Mouse (Mus musculus): ENCODE measurements around the gene Necap2.

Gene Necap2

GRCm38 (mm10) chr4:141077681-141078509 lies at the start of gene Necap2:
TSS of gene Necap2 (minus strand) at chr4:141078357.
- peak; percentile 97 for DNase-seq

DNA sequence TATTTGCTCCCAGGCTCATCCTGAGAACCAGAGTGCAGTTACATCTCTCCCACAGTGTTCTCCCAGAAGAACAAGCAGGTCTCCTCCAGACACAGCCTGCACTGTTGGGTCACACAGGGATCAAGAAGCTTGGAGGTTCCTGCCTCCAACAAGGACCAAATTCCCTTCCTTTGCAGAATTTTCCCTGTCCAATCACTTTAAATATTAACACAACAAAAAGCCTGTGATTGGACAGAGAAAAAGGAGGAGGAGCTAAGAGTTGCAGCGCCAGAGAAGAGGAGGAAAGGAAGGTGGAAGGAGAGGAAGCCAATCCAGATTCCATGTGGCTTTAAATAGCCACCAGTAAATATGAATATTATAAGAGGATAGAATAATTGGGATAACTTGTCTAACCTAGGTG lies 44.9 kb upstream of the Necap2 start:
- DNase-seq = peak; percentile 59

- no peak for DNase-seq
These were observed 44.5 kb upstream of the Necap2 start for GRCm38 (mm10) chr4:141122663-141123062.

DNA sequence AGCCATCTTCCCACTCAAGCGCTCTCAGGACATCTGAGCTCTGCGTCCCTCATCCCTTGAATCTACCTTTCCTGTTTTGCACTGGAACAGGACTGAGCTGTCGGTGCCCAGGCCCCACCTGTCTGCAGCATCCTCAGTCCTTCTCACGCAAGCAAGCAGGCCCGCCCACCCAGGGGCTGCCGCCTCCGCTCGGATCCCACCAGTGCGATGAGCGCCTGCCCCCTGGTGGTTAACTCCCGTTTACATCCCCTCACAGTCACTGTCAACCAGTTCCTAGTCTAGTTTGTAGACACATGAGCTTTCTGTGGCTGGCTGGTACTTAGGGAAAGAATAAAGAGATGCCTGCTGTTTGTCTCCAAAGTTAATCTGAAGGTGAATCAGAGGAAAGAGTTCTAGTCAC lies 42.5 kb upstream of the Necap2 start:
- DNase-seq = peak; percentile 40

DNA sequence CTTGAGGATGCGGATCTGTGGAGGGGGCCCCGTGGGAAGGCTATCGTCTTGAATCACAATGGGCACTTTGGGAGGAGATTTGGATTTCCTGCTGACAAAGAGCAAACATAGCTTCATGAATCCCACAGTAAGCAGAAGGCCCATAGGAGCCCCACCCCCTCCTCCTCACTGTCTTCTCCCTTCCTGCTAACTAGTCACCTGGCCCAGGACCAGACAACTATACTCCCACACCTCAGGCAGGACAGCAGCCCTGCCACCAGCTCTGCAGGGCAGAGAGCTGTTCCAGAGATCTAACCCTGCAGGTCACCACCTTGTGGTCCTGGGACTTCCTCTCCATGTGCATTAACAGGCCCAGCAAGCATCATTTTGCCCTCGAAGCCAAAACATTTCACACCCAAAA lies 40.5 kb upstream of the Necap2 start:
- DNase-seq = peak; percentile 25

GRCm38 (mm10) chr4:141115398-141115797 lies 37.2 kb upstream of the Necap2 start:
- peak; percentile 36 for DNase-seq

- no peak for DNase-seq
These were observed 36.4 kb upstream of the Necap2 start for GRCm38 (mm10) chr4:141114521-141114981.

GRCm38 (mm10) chr4:141113831-141114230 lies 35.7 kb upstream of the Necap2 start:
- no peak for DNase-seq

DNA sequence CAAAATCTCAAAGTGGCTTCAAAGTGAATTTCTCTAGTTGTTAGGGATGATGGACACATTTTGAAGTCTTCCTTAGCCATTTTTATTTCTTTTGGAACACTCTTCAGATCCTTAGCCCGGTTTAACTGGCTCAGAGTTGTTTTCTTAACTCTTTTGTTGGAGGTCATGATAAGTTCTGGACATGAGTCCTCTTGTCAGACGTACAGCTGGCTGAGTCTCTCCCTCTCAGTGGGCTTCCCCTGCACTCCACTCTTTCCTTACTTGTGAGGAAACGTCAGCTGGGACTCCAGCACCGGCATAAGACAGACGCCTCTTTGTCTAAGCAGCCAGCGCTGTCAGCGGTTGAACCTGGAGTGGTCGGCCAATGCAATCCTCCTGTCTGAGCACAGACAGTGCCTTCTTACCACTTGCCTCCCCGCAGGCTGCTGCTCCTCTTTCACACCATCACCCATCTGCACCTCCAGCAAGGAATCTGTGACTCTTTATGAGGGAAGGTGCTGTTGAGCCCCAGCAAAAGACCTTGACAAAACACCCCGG lies 30.1 kb upstream of the Necap2 start:
- no peak for DNase-seq

- DNase-seq = no peak
These were observed 28.5 kb upstream of the Necap2 start for GRCm38 (mm10) chr4:141106526-141107183.

DNA sequence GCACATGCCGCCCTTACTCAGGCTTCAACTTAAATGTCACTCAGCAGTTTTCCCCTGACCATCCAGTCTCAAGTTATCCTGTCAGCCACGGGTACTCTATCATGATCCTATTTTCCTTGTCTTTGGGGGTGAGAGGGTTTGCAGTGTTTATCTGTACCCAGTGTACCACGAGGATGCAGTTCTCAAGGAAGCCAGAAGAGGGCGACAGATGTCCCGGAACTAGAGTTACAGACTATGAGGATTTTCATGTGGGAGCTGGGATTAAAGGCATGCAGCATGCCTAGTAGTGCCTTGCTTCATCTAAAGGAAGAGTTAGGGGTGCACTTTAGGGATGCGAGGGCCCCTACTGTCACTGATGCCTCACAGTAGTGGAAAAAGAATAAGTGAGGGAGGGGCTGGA lies 23.7 kb upstream of the Necap2 start:
- DNase-seq = peak; percentile 56

GRCm38 (mm10) chr4:141101291-141101690 lies 23.1 kb upstream of the Necap2 start:
- DNase-seq = no peak

- DNase-seq = no peak
These were observed 21.8 kb upstream of the Necap2 start for GRCm38 (mm10) chr4:141099956-141100355.

- DNase-seq = no peak
These were observed 20.8 kb upstream of the Necap2 start for GRCm38 (mm10) chr4:141098935-141099334.

DNA sequence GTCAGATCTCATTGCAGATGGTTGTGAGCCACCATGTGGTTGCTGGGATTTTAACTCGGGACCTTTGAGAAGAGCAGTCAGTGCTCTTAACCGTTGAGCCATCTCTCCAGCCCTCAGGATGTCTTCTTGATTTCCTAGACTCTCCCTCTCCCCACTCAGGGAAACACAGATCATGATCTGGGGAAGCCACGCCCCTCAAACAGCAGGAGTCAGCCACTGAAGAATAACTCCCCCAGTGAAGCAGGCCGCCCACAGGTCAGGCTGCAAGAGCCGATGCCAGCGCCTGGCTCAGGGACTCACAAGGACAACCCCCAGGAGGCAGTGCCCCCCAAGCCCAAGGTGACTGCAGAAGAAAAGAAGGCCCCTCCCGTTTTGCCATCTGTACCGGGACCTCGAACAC lies 18.6 kb upstream of the Necap2 start:
- DNase-seq = no peak

DNA sequence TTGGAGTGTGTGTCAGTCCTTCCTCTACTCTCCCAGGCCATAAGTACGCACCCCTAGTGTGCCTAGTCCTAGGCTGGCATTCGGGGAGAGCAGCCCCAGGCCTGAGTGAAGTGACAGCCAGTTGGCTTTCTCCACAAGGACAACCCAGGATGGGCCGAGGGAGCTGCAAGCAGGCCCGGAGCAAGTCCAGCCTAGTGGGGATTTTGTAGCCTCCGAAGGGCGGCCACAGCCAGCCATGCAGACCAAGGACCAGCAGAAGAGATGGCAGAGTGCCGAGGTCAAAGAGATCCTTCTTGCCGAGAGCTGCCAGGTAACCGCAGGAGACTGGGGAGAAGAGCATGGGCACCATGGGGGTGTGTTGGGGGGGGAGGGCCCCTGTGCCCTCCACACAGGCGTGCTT lies 16.9 kb upstream of the Necap2 start:
- peak; percentile 47 for DNase-seq

DNA sequence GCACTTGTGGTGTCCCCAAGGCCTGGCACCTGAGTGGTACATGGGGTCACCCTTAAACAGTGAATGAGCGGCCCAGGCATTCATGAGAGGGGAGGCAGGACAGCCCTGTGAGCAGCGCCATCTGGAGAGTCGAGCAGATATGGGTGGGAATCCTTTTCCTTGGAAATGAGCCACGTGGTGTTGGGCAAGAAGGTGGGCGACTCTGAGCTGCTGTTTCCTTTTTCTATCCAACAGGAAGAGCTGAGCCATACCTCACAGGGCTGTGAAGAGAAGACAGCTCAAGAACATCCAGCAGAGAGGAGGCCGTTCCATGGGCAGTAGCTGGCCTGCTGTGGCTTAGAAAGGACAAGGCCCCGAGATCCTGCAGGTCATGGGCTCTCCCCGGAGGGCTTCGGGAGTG lies 10.6 kb upstream of the Necap2 start:
- no peak for DNase-seq

- DNase-seq = no peak
These were observed 9.9 kb upstream of the Necap2 start, which contains the start of gene Spata21 for GRCm38 (mm10) chr4:141088033-141088432. TSS of gene Spata21 (plus strand) at chr4:141088333.

DNA sequence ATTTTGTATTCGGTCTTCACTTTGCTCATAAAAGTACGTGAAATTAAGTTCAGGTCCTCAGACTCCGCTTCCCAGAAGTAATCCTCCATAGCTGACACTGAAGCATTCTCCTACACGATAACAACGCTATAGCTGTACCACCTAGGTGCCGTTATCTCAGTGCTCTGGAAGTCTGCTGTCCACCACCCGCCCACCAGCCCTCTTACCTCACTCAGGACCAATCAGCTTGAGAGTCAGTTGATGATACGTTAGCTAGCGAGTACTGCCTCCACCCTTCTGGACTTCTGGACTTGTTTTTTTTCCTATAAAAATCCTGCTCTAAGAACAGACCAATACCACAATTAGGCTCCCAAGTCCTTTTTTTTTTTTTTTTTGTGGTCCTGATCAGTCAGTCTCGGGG lies 8.7 kb upstream of the Necap2 start:
- DNase-seq = no peak

DNA sequence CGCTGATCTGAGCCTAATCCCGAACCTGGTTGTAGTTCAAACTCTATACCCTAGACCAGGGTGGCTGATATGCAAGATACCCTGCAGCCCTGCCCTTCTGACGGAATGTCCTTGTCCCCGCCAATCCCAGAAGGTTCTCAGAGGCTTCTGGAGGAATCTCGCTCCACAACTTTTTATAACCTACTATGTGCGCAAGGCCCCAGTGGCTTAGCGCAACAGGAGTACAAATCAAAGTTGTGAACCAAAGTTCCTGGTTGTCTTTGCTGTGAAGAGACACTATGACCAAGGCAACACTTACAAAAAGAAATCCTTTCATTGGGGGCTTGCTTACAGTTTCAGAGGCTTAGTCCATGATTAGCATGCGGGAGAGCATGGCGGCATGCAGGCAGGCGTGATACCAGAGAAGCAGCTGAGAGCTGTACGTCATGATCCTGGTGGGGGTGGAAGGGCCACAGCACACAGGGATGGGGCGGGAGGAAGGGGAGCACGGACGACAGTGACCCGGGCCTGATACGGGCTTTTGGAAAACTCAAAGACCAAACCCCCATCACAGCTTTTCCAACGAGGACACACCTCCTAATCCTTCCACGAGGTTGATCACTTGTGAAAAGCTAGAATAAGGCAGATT lies 467 bp upstream of the Necap2 start:
- no peak for DNase-seq

DNA sequence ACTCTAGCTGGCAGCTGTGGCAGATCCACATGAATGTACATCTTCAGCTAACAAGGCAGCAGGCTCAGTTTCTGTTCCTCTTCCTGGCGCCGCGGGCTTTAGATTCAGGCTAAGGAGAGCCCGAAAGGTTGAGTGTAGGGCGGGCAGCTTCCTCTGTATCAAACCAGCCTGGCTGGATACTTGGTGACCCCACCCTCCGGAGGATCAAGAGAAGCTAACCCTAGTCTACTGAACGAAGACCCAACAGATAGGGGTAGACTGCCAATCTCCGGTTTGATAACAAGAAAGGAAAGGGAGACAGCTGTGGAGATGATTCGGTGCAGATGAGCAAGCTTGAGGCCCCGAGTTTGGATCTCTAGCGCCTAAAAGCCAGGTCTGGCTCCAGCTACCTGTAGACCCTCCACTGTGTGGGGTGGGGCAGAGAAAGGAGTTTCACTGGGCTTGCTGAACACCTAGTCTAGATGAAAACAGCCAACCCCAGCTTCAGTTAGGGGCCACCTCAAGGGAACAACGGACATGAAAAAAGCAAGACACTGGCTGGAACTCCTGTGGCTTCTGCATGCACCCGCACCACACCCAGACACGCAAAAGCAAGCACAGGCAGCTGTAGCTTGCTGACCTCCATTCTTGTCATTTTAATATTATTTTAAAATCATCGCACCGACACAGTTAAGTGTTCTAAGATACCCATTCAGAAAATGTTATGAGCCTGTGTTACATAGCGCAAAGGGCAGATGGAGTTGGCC lies 1.2 kb downstream of the Necap2 start:
- no peak for DNase-seq

- DNase-seq = no peak
These were observed 4.0 kb downstream of the Necap2 start for GRCm38 (mm10) chr4:141074109-141074508.

- no peak for DNase-seq
These were observed 4.5 kb downstream of the Necap2 start for GRCm38 (mm10) chr4:141073661-141074060.
